Comparison of ENCODE assay signal across 8 mouse cellular contexts in the genomic region with DNA sequence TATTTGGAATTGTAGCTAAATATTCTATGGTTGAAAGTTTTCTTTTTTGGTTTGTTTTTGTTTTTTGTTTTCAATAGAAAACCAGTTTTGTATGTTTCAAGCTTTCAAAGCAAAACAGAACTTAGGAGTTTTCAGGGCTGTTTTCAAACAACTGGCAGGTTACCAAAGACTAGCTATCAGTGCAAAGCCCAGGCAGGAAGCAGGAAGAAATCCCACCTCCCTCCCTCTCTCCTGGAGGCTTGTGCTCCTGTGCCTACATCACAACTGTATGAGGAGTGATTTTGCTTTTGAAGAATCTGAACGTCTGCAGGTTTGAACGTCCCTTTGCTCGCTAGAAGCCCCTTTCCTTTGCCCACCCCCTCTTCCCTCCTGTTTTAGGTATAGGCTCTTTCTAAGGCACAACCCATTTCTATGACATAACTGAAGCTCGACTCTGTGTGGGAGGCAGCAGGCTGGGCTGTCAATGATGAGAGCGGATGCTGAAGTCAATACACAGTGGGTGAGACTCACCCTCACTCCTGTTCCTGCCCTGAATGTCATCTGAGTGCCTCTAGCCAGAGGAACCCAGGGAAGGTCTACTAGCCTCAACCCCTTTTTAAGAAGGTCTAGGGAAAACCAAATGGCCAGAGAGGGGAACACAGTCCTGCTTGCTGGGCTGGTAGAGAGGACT.
DNase-seq lines count a peak whose midpoint lies in the region; TF ChIP-seq lines count a peak whose summit lies in the region.

No protein-coding gene starts in this region.

- H3K27ac ChIP-seq in heart, embryonic 10.5 days, result peak overlapping the region; percentile 65
- H3K27ac ChIP-seq in testis, adult 2 months (ENCODE audit: control insufficient read depth, insufficient read depth, low read depth, low read length), result peak overlapping the region; percentile 12; the same call in 1 of the 2 replicates

- WGBS in heart, embryonic 10.5 days, result 17% methylated on average over 5 of the region's 5 CpGs

- DNase-seq in heart, embryonic 10.5 days (ENCODE audit: low spot score), result no peak
- DNase-seq in heart, postnatal 4 days, result no peak
- no peak for DNase-seq in testis, postnatal 14 days (ENCODE audit: low spot score)
- DNase-seq in kidney, postnatal 14 days, result peak; percentile 39
- no peak for DNase-seq in retina, embryonic 14.5 days (ENCODE audit: low spot score)
- no peak for DNase-seq in testis, postnatal 10 days (ENCODE audit: low spot score)
- DNase-seq in frontal cortex, postnatal 10 days (ENCODE audit: low spot score in 2 of 2), result no peak

- H3K4me3 ChIP-seq in heart, embryonic 10.5 days, result peak overlapping the region; percentile 32
- no peak overlapping the region for H3K4me3 ChIP-seq in testis, adult 2 months (ENCODE audit: control insufficient read depth, low read depth, low read length)

- TF ChIP-seq CTCF in testis, adult 2 months (IDR thresholded peaks at IDR 0.05; ENCODE audit: control insufficient read depth, insufficient read depth, insufficient replicate concordance, low read depth, low read length), result no peak

- no peaks in the 10 kb centered on the region for H3K36me3 ChIP-seq in heart, embryonic 10.5 days
- H3K36me3 ChIP-seq in testis, adult 2 months (ENCODE audit: control insufficient read depth, insufficient read depth, low read length), result no peaks in the 10 kb centered on the region

- TF ChIP-seq POLR2A in testis, adult 2 months (IDR thresholded peaks at IDR 0.05; ENCODE audit: control insufficient read depth, low read depth, low read length), result no peak

- H3K4me1 ChIP-seq in heart, embryonic 10.5 days, result peaks cover 40% of the 10 kb centered on the region
- H3K4me1 ChIP-seq in testis, adult 2 months (ENCODE audit: control insufficient read depth, insufficient read depth, low read length), result peaks cover 2% of the 10 kb centered on the region; the same call in 1 of the 2 replicates

- no peaks in the 10 kb centered on the region for H3K27me3 ChIP-seq in heart, embryonic 10.5 days (ENCODE audit: insufficient read depth, poor library complexity, severe bottlenecking)
- H3K27me3 ChIP-seq in testis, adult 2 months (ENCODE audit: control insufficient read depth, insufficient read depth, low read length), result no peaks in the 10 kb centered on the region

- no peaks in the 10 kb centered on the region for H3K9me3 ChIP-seq in heart, embryonic 10.5 days
